Mouse (Mus musculus) common myeloid progenitor, adult 5-6 weeks (primary cell): ENCODE data around the gene A1cf. TPM values are rescaled to one million over a fixed set of nuclear protein-coding genes. Genes with fewer than 3 reads are reported as not detected.

Experiments used
- ATAC-seq: replicated peaks from 2 replicates; pipeline ENCODE4 v1.8.0; 2016; ENCODE audit warnings: low read depth, mild to moderate bottlenecking, moderate TSS enrichment, inconsistent platforms; ENCODE audit not compliant: poor library complexity, severe bottlenecking
- total RNA-seq: library from RNA; stranded (forward); fragments of 200-1000, 187-1606 nt; gene quantifications from 2 replicates; pipeline ENCODE4 v1.2.3, GENCODE M21; 2017

Gene A1cf
- total RNA-seq, 1 experiment from 2014 or later, result 1.4 TPM

GRCm38 (mm10) chr19:31923615-31924352, 55.2 kb downstream of the A1cf start:
- no peak for ATAC-seq

DNA sequence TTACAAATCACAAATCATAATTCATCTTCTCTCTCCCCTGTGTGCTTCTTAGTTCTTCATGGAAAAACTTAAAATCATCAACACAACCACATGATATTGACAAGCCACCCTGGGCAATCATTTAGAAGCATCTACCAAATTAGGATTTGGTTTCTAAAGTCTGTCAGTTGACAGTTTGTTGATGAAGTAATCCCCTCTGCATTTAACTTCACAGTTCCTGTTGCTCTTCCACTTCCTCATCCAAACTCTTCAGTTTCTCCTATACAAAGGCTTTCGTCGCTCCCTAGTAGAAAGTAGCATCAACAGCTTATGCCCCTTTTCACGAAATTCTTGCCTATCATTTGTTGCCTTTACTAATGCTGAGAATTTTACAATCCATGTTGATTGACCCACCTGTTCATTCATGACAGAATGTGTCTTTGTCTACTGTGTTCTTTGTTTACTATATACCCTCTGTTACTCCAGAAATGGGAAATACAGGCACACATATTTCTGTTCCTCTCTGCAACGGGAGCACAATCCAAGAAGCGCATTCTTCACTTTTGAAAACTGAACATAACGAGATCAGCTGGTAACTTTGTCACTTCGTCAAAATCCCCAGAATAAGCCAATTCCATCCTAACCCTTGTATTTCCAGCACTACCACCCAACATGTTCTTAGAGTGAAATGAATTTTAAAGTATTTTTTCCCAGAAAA, 82.4 kb downstream of the A1cf start:
- ATAC-seq, result peak; percentile 77

DNA sequence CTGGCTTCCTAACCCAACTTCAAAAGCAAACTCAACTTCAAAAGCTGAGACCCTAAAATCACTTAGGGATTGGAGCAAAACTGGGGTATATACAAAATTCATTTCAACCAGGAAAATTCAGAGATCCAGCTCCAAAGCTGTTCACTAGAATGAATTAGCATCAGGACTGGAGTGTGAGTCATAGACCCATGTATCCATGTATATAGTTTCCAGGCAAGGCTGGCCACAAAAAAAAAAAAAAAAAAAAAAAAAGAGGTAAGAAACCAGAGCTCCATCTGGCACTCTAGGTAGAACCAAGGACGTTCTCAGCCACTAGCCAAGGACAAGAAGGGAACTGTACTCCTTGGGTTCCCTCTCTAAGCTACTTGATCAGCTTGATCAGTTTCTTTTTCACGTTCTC, 85.2 kb downstream of the A1cf start:
- no peak for ATAC-seq

- ATAC-seq, result no peak
Measured at GRCm38 (mm10) chr19:31954267-31954666, 85.7 kb downstream of the A1cf start.

- no peak for ATAC-seq
Measured at GRCm38 (mm10) chr19:31954696-31955095, 86.1 kb downstream of the A1cf start.

GRCm38 (mm10) chr19:31956359-31956758, 87.8 kb downstream of the A1cf start:
- ATAC-seq, result peak; percentile 87

DNA sequence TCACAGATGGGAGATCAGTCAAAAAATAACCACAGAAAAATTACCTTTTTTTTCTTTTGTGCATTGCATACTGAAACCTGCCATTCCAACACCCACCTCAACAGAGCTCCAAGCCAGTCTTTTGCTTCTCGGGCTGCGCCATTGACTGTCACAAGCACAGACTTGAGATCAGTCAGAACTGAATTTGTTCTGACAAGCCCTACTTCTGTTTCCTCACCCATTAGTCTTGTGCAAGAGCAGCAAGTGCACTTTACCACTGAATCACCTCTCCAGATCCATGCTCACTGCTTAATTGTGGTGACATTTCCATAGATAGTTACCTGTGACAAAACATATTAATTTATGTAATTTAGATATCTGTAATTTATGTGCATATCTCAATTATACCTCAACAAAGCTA, 91.9 kb downstream of the A1cf start:
- ATAC-seq, result no peak

GRCm38 (mm10) chr19:31963147-31963546, 94.6 kb downstream of the A1cf start:
- ATAC-seq, result peak; percentile 78

DNA sequence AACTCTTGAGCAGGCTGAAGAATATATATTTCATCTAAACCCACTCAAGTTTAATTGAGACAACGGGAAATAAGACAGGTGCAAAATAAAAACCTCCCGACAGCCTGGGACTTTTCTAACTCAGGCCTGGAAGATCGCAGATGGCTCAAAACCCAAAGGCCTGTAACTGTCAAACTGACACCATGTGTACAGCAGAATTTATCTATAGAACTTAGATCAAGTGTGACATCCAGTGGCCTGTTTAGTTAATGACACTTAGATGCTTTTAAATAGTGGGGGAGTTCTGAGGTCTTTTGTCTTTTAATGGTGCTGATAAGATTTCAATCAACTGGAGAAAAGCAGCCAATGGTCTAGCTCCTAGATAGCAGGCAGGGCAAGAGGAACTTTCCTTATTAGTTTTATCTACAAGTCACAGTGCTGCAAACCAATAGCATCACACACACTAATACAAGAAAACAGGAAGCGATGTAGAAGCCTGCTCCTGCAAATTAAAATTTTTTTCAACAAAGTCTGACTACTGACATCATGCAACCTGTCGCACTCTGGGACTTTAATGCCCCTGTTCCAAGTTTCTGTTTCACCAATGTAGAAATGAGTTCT, 99.5 kb downstream of the A1cf start:
- ATAC-seq, result peak; percentile 72

DNA sequence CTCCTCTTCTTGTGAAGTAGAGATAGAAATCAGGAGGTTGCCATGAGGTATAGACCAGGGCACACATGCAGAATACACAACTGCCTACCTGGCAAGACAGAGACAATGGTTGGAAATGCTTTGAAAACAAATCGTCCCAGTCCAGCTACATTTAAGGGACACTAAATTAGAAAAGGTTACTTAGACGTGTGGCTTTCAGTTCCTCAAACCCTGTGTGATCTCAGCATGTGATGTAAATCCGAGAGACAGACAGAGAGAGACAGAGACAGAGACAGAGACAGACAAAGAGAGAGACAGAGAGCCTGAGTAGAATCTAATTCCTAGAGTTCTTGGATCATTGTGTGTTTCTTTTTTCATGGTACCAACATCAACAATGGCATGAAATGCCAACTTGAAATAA, 102.8 kb downstream of the A1cf start:
- ATAC-seq, result 0 out of 2 replicates have a peak, but pooled peaks have one; percentile 30

- ATAC-seq, result peak; percentile 91
Measured at GRCm38 (mm10) chr19:31971998-31972397, 103.4 kb downstream of the A1cf start.

DNA sequence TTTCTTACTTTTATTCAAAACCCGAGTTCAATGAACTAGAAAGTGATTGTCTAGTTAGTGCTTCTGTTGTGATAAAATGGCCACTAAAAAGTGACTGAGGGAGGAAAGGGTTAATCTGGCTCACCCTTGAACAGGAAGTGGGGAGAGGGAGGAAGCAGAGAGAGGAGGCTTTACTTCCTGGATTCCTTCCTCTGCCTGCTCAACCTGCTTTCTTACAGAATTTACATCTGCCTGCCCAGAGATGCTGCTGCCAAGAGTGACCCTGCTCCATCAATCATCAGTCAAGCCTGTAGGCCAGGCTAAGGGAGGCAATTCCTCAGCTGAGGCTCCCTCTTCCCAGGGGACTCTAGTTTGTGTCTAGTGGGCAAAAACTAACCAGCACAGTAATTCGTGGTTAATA, 107.3 kb downstream of the A1cf start:
- peak; percentile 68 for ATAC-seq

DNA sequence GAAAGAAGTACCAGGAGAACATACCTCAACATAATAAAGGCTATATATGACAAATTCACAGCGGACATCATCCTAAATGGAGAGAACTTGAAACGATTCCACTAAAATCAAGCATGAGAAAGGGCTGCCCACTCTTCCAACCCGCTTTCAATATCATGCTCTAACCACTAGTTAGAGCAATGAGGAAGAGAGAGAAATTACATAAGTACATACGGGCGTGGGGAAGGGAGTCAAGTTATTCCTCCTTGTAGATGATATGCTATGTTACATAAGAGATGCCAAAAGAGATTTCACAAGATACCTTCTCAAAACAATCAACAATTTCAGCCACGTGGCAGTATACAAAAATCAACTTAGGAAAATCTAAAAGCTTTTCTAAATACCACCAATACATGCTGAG, 122.5 kb downstream of the A1cf start:
- ATAC-seq, result no peak

DNA sequence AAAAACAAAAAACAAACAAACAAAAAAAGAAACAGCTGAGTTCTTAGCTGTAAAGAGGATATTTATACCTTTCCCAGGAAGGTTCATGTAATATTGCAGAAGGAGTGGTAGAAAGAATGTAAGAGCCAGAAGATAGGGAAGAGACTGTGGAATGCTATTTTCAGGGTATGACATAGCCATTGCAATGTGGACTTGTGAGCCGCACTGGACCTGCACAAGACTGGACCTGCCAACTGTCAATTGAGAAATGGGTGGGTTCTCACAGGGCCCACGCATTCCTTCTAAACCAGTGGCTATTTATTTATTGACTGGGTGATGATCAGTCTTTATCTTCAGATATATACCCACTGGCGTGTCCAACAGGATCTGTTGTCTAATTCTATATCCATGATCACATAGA, 128.4 kb downstream of the A1cf start:
- ATAC-seq, result no peak

Other genes with a start within 250 kb of the A1cf start
- 8.5 and 11.9 TPM in 2 replicates for gene Prkg1, start 103.7 kb upstream of the A1cf start, total RNA-seq
- gene Asah2, start 239.4 kb downstream of the A1cf start, total RNA-seq, result 9.7 and 10.8 TPM in 2 replicates